Mouse (Mus musculus) natural killer cell, adult 2 months (primary cell): ENCODE measurements at regions not wholly inside any gene's neighbourhood (a gene's known extent, or its start where the extent isn't known, plus 50 kb on each side); places are given as distances from the start of the nearest gene placed in this dataset.

Experiments
- DNase-seq, 2 experiments: peaks; one replicate each; pipeline ENCODE4 v3.0.0; 2022; ENCODE audit warnings: low spot score in 2 of 2

GRCm38 (mm10) chr2:51566554-51567246, 60.6 kb upstream of the Tas2r134 start:
- DNase-seq = no peak

DNA sequence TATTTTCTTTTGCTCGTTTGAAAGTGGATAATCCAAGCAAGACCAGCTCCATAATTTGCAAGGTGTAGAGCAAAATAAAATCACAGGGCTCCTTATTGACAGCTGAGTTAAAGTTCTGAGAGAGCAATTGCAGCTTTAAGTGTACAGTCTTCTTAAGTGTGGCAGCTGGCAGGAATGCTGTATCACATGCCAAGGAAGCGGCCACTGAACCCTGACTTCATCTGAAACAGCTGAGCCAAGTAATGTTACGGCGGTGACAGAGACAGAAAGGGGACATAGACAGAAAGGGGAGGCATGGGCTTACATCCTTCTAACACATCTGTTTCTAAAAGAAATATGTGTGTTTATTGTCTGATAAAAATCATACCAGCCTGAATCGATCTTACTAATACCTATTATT, 63.4 kb upstream of the Tas2r134 start:
- no peak for DNase-seq

GRCm38 (mm10) chr2:51563240-51563639, 64.1 kb upstream of the Tas2r134 start:
- DNase-seq = no peak

DNA sequence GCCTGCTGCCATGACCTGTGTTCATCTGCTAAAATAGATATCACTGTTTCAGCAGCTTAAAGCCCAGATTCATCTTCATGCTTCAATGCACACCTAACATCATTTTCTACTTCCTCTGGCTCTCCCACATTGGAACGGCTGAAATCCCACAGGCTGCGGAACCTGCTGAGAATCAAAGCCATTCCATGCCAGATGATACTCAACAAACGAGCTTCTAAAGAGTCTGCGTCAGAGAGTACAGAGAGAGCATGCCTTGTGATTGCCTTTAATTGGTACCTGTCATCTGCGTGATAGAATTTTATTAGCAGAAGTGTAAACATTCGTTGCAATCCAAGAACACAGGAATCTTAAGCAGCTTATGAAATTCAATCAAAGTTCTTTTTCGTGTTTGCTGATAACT, 76.4 kb upstream of the Tas2r134 start:
- no peak for DNase-seq

DNA sequence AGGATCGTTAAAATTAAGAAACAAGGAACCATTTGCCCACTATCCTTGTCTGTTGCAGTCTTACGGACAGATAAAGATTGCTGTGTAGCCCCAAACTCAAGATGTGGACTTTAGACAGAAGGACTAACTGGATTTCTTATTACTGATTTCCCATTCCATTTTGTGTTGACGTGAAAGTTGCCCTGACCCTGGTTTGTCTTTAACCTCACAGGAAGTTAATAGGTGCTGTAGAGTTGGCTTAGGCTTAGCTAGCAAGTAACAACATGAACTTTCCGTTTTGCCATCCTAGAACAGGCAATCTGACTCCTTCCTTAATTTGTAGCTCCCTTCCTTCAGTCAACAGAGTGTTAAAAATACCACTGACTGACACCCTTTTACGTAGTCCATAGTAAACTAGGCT, 78.2 kb upstream of the Tas2r134 start:
- DNase-seq = no peak

- no peak for DNase-seq
Observed at GRCm38 (mm10) chr2:51546181-51546580, 81.1 kb upstream of the Tas2r134 start.

DNA sequence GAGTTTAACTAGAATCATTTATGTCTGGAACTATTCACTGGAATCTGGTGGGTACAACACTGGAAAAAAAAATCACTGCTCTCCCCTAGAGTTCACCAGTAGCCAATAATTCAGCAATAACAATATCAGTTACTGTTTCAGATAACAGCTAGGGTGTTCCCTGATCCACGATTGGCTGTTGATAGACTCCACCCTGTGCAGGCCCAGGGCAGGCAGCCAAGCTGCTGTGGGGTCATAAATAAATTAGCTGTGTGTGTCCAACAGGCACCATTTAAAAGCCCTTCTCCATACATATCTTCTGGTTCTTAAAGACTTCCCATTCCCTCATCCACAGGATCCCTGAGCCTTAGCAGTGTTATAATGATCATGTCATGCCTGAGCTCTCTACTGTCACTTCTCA, 83.4 kb upstream of the Tas2r134 start:
- DNase-seq = no peak

DNA sequence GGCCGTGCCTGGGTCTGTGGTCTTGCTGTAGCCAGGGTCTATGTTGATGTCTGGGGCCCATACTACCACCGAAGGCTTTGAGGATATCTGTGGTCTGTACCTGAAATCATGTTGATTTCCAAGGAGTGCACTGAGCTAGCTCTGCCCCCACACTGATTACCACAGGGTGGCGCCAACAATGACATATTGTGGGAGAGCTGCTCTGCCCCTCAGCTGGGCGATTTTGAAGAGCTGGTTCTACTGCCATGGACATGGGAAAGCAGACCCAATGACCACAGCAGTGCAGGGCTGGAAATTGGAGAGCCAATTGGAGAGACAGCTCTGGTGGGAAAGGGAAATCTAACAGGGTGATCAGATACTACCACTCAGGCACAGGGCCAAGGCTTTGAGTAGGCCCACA, 85.0 kb upstream of the Tas2r134 start:
- no peak for DNase-seq

DNA sequence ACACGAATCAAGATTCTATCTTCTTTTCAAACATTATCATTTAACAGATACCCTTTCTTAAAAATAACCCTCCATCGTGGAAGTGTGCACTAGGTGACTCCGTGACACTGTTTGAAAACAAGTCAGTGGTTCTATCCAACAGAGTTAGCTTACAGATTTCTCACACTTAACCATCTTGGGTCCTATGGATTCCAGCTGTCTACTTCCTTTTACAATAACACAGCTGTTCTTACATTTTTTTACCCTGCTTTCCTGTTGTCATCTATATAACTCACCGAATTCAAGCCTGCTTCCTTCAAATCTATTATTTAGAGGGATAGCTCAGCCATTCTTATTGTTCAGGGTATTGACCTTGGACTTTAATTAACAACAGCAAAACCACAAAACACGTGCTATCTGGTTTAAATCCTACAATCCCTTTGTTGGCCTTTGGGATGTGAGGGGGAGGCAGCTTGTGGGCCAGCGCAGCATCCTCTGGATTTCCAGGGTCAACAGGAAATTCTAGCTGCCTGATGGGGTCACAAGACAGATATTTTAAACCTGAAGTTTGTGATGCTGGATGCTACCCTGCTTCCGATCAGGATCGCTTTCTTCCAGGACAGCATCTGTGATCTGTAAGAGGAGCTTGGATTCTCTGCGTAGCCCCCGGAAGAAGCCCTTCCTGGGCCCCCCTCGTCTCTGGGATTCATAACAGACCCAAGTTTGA, 94.4 kb upstream of the Tas2r134 start:
- no peak for DNase-seq

DNA sequence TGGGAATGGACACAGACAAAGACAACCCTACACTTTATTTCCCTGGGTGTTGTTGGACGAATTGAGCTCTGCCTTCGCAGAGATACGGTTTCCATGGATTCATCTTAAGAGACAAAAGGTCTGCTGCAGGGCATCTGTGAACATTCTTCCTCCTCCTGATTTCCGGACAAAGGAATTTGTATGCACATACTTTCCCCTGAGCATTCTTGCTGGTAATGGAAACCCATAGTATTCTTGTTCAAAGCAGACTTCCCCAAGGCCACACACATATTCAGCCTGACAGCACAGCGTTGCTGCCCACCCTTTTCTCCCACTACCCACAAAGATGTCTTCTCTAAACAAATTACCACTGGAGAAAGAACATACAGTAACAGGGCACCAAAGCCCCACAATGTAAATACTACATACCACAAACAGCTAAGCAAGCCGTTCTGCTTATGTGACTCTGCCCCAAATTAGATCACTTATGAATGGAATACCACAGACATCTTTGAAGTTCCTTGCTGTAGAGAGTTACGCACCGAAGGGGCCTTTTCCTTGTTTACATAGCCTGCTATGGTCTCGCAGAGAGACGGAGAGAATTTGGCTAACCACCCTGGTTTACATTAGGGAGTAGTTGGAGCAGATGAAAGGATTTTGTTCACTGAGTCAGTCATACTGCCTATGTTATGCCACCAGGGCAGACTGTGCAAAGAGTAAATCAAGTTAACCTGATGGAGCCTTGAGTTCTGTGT, 96.0 kb upstream of the Tas2r134 start:
- no peak for DNase-seq

GRCm38 (mm10) chr2:51522766-51523165, 104.5 kb upstream of the Tas2r134 start:
- DNase-seq = no peak

GRCm38 (mm10) chr2:51509220-51510011, 117.9 kb upstream of the Tas2r134 start:
- no peak for DNase-seq

- no peak for DNase-seq
Observed at GRCm38 (mm10) chr2:51497896-51498295, 129.4 kb upstream of the Tas2r134 start.

DNA sequence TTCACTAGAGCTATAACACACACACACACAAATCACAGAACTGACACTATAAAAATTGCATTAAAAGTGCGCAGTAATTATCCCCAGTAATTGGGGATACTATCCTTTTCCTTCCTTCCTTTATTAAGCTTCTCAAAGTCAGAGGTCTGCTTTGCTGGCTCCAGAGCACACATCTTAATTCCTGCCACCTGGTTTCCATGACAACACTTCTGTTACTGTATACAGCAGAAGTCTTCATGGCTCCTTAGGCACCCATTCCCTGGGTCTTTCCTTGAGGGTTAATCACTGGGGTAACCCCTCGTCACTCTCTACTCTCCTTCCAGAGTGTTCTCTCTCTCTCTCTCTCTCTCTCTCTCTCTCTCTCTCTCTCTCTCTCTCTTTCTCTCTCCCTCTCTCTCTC, 153.6 kb upstream of the Tas2r134 start:
- no peak for DNase-seq

DNA sequence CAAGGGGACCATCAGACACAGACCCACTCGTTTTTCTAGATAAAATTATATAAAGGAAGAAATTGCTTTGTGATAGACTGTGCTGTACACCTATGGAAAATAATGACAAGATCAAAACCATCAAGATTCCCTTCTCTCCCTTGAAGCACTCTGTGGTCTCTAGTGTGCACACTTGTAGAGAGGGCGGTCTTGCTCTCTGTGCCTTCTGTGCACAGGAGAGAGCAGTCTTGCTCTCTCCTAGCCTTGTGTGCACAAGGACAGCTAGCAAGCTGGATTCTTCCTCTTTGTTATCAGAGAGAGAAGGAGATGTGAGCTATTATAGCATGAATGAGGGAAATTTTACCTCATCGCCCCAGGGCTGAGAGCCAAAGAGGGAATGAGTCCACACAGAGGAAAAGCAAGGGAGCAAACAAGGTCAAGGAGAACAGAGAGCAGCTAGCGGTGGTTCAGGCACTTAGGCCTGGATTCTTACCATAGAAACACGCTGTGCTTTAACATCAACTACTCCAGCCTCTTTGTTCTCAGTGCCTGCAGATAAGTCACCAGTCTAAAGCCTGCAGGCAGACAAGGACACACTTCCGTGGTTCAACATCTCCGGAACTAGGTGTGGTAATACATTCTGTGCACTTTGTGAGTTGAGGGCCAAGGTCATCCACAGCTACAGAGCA, 160.2 kb upstream of the Tas2r134 start:
- no peak for DNase-seq

DNA sequence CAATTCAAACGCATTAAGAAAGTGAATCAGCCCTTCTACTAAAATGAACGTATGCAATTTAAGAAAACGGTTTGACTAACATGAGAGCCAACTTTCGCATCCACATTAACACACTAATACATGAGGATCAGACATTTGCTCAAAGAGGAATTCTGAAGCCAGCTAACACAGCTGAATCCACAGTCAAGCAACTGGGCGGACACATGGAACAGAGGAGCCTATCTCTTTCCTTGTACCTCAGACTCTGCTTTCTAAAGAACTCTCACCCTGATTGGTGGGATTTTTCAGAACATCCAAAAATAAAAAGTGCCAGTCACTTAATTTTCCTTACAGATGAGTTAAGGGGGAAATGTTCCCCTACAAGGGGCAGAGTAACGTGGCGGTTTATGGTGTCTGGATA, 161.3 kb upstream of the Tas2r134 start:
- no peak for DNase-seq

GRCm38 (mm10) chr2:51465576-51465975, 161.7 kb upstream of the Tas2r134 start:
- DNase-seq = no peak

DNA sequence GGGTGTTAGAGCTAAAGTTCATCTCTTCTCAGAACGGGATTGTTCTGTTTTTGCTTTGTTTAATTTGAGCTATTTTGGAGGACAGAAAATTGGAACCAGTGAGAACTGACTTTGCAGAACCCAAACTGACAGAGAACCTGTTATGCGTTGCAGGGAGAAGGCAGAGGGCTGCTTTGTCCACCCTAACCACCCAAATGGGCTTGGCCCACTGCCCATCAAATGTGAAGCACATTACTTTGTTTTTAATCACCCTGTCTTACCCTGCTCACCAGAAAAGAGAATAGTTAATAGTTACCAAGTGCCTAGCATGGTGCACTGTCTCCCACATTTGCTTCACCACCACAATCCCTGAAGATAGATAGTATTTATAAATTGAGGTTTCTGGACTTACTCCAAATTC, 163.0 kb upstream of the Tas2r134 start:
- no peak for DNase-seq

DNA sequence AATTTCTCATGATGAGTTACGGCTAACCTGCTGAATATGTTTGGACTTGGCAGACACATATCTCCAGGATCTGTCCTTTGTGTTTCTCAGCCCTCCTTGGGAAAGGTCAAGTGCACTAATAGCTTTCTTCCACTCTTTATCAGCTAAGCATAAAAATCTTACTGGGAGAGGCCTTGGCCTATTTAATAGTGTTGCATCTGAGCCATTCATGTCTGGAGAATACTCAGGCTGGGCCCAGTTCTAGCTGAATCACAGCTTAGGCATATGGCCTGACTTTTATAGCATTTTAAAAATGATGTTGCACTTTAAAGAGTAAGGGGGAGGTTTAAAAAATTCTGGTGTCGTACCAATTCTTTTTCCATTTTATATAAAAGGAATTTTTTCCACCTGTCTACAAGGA, 166.4 kb upstream of the Tas2r134 start:
- no peak for DNase-seq

- no peak for DNase-seq
Observed at GRCm38 (mm10) chr2:51459486-51459885, 167.8 kb upstream of the Tas2r134 start.

GRCm38 (mm10) chr2:51457717-51458116, 169.6 kb upstream of the Tas2r134 start:
- no peak for DNase-seq

DNA sequence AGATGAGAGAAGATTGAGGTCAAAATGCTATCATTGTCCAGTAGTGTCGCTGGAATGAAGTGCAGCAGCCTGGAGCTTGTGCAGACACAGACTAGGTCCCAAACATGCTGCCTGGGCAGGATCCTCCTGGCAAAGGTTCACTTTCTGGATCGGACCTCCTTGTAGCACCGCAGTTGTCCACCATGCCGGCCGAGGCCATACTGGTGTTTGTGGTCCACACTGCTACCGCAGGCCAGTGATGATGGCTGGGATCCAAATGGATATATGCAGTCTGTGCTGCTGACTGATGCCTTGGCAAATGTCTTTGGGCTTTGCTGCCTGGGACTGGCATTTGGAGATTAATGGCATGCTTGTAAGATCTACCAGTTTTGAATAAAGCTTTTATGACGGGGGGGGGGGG, 174.5 kb upstream of the Tas2r134 start:
- DNase-seq = no peak
